Mouse (Mus musculus): ENCODE results near the gene Wfs1.

DNA sequence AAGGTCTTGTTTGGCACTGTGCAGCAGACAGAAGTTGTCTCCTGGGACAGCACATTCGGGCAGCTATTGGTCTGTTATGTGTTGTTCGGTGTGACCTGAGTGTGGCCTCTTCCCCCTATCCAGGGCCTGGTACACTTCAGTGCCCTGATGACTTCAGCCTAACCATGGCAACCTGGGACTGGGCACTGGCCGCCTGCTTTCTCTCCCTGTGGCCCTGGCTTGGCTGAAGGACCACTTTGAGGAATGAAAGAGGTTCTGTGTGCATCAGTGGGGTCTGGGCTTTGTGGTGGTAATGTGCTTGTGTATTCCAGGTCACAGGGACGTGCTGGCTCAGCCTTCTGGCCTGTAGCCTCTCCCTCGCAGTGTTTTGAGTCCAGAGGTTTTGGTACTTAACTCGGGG, 46.2 kb upstream of the Wfs1 start:
- TF ChIP-seq POLR2A (IDR thresholded peaks at IDR 0.05; ENCODE audit: low read depth, low read length) (no peak), CTCF (conservative IDR thresholded peaks at IDR 0.05; ENCODE audit: insufficient read depth, insufficient read length, low read depth, low read length) (no peak)

Measured in kidney, adult 2 months (tissue).